Mouse (Mus musculus) CH12.LX (cell line): ENCODE data around the gene Gphb5. TPM values are rescaled to one million over a fixed set of nuclear protein-coding genes. Genes with fewer than 3 reads are reported as not detected.

Experiments
- DNase-seq: peaks from one replicate; pipeline ENCODE4 v3.0.0-alpha.2; 2013; ENCODE audit errors: extremely low read depth
- H3K27ac ChIP-seq: 2 replicates; pipeline ENCODE4 v1.5.1; 2012; ENCODE audit warnings: low read depth, mild to moderate bottlenecking, control low read depth, moderate library complexity; ENCODE audit not compliant: insufficient read depth
- H3K27me3 ChIP-seq: replicated peaks from 2 replicates; pipeline ENCODE3; 2012; ENCODE audit warnings: inconsistent platforms
- H3K36me3 ChIP-seq, 2 experiments: replicated peaks in 1 of 2; 2 replicates each; pipeline versions ENCODE3 to v1.6.1; 2012; ENCODE audit warnings: inconsistent platforms in 1 of 2, low read length in 1 of 2, mild to moderate bottlenecking in 1 of 2, mixed read lengths in 1 of 2, moderate library complexity in 1 of 2; ENCODE audit not compliant: control insufficient read depth in 1 of 2, insufficient read depth in 1 of 2
- H3K4me1 ChIP-seq, 2 experiments: 2 replicates each; pipeline ENCODE4 v1.6.1; 2012; ENCODE audit warnings: inconsistent platforms in 1 of 2, moderate library complexity in 1 of 2; ENCODE audit not compliant: insufficient read depth in 2 of 2, control insufficient read depth in 1 of 2
- H3K4me2 ChIP-seq: 2 replicates; pipeline ENCODE4 v1.6.1; 2012; ENCODE audit warnings: low read depth, mild to moderate bottlenecking, control low read depth; ENCODE audit not compliant: poor library complexity, insufficient read depth, severe bottlenecking
- H3K4me3 ChIP-seq, 3 experiments: fragments of 150-350 bp in 1 of 3; sonication (generic) in 1 of 3; replicated peaks in 1 of 3; 2 replicates each; pipeline versions ENCODE3 to v1.5.1; 2011 to 2012; ENCODE audit warnings: low read depth in 2 of 3, low read length in 2 of 3, mild to moderate bottlenecking in 2 of 3, moderate library complexity in 2 of 3, control low read depth in 1 of 3, improper control_type of control experiment in 1 of 3, inconsistent platforms in 1 of 3, mixed read lengths in 1 of 3; ENCODE audit not compliant: poor library complexity in 1 of 3
- H3K79me2 ChIP-seq: replicated peaks from 2 replicates; pipeline ENCODE4 v1.6.1; 2012; ENCODE audit warnings: mild to moderate bottlenecking, moderate library complexity; ENCODE audit not compliant: control insufficient read depth, poor library complexity, insufficient read depth, severe bottlenecking; ENCODE audit errors: extremely low read depth
- H3K9ac ChIP-seq: 2 replicates; pipeline ENCODE4 v1.6.1; 2012; ENCODE audit warnings: low read depth, mild to moderate bottlenecking, control low read depth, moderate library complexity; ENCODE audit not compliant: insufficient read depth
- H3K9me3 ChIP-seq: replicated peaks from 2 replicates; pipeline ENCODE3; 2012; ENCODE audit warnings: low read length, inconsistent platforms, mixed read lengths
- BHLHE40 ChIP-seq: IDR thresholded peaks from 2 replicates; pipeline ENCODE4 v1.6.1; 2011; ENCODE audit warnings: mild to moderate bottlenecking, low read depth, low read length, improper control_type of control experiment
- CTCF ChIP-seq, 2 experiments: IDR thresholded peaks in 1 of 2; conservative IDR thresholded peaks in 1 of 2; 2 replicates each; pipeline ENCODE4 v1.5.1; 2011 to 2012; ENCODE audit warnings: low read depth in 2 of 2, low read length in 2 of 2, improper control_type of control experiment in 1 of 2, inconsistent platforms in 1 of 2, mild to moderate bottlenecking in 1 of 2, moderate library complexity in 1 of 2
- ETS1 ChIP-seq: conservative IDR thresholded peaks from 2 replicates; pipeline ENCODE4 v1.6.1; 2012; ENCODE audit warnings: low read depth, mild to moderate bottlenecking, inconsistent platforms, low read length, improper control_type of control experiment, moderate library complexity
- GABPA ChIP-seq: IDR thresholded peaks from 2 replicates; pipeline ENCODE4 v1.6.1; 2012; ENCODE audit warnings: low read depth, low read length, improper control_type of control experiment, inconsistent platforms; ENCODE audit not compliant: insufficient replicate concordance
- HCFC1 ChIP-seq: IDR thresholded peaks from 2 replicates; pipeline ENCODE4 v1.6.1; 2012; ENCODE audit warnings: low read depth, mild to moderate bottlenecking, inconsistent platforms, low read length, improper control_type of control experiment
- IRF4 ChIP-seq: IDR thresholded peaks from 2 replicates; pipeline ENCODE4 v1.6.1; 2014; ENCODE audit warnings: low read depth, mild to moderate bottlenecking, inconsistent platforms, low read length, improper control_type of control experiment
- JUND ChIP-seq: conservative IDR thresholded peaks from 2 replicates; pipeline ENCODE4 v1.6.1; 2011; ENCODE audit warnings: low read depth, low read length, improper control_type of control experiment
- MAZ ChIP-seq: IDR thresholded peaks from 2 replicates; pipeline ENCODE4 v1.6.1; 2012; ENCODE audit warnings: low read depth, mild to moderate bottlenecking, inconsistent platforms, low read length, improper control_type of control experiment, moderate library complexity
- RCOR1 ChIP-seq: conservative IDR thresholded peaks from 2 replicates; pipeline ENCODE4 v1.6.1; 2012; ENCODE audit warnings: low read depth, mild to moderate bottlenecking, inconsistent platforms, low read length, improper control_type of control experiment
- SIN3A ChIP-seq: IDR thresholded peaks from 2 replicates; pipeline ENCODE4 v1.6.1; 2012; ENCODE audit warnings: low read length, improper control_type of control experiment, inconsistent platforms
- SMC3 ChIP-seq: IDR thresholded peaks from 2 replicates; pipeline ENCODE4 v1.6.1; 2011; ENCODE audit warnings: low read depth, low read length, improper control_type of control experiment
- USF1 ChIP-seq: IDR thresholded peaks from 2 replicates; pipeline ENCODE4 v1.6.1; 2014; ENCODE audit warnings: low read depth, mild to moderate bottlenecking, inconsistent platforms, low read length, improper control_type of control experiment
- USF2 ChIP-seq: conservative IDR thresholded peaks from 2 replicates; pipeline ENCODE4 v1.6.1; 2011; ENCODE audit warnings: low read depth, low read length, improper control_type of control experiment
- ZMIZ1 ChIP-seq: IDR thresholded peaks from 2 replicates; pipeline ENCODE4 v1.6.1; 2012; ENCODE audit warnings: low read depth, mild to moderate bottlenecking, inconsistent platforms, low read length, improper control_type of control experiment
- ZNF384 ChIP-seq: IDR thresholded peaks from 2 replicates; pipeline ENCODE4 v1.6.1; 2012; ENCODE audit warnings: low read depth, low read length, improper control_type of control experiment, inconsistent platforms
- dilution Hi-C: fragments of 300-500 bp; cut with MboI; formaldehyde crosslinking; loops from 2 replicates; pipeline ENCODE4 v1.14.3; 2020; ENCODE audit warnings: low sequenced_read_pairs; ENCODE audit not compliant: extremely low pct_unique_long_range_greater_than_20kb, extremely low pct_ligation_motif_present
- in situ Hi-C: fragments of 300-500 bp; cut with MboI; formaldehyde crosslinking; loops from 3 replicates; pipeline ENCODE4 v1.14.3; 2019; ENCODE audit warnings: low sequenced_read_pairs, low pct_ligation_motif_present, low pct_unique_long_range_greater_than_20kb, mixed read lengths
- polyA plus RNA-seq: library from polyadenylated mRNA; unstranded; fragments of >175 nt; gene quantifications from 2 replicates; pipeline ENCODE4 v1.2.1, GENCODE M21; 2012; ENCODE audit warnings: low read depth; ENCODE audit not compliant: insufficient read length
- total RNA-seq, 2 experiments: library from RNA; depleted of rRNA; stranded (reverse); fragments of 300-350 nt in 1 of 2; fragments of >200 nt in 1 of 2; gene quantifications; 2 replicates each; pipeline ENCODE4 v1.2.3; 2012 to 2014

Gene Gphb5
- total and polyA plus RNA-seq, 3 experiments: not detected

DNA sequence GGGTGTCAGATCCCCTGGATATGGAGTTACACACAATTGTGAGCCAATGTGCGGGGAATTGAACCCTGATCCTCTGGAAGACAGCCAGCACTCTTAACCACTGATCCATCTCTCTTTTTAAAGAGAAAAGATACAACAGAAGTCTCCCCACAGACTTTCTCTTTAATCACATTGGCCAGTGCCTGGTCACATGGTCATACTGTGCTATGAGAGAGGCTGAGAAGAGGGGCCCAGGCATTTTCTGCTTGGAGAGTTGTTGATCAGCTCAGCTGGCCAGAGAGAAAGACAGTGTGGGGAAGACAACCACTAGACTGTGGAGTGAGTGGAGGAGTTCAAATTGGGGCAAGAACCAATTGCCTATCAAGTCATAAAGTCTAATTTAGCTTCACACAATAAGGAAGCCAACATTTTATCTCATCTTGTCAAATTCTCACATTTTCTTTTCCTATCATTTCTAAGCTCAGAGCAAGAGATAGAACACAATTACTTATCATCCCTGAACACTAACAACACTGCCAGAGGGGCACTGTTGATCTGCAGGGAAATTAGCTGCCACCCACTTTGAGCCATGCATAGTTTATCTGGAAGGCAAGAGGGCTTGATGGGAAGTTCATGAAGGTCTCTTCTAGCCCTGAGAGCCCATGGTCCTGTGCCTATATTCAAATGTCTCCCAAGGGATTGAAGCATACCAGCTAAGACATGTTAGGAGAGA is 13.3 kb upstream of the Gphb5 start:
- H3K4me2 ChIP-seq: no peak overlapping the region
- in situ Hi-C loops (no loop called here), dilution Hi-C loops (no loop called here)
- no peak overlapping the region for H3K27ac ChIP-seq
- no peaks in the 10 kb centered on the region for H3K27me3 ChIP-seq
- DNase-seq: no peak
- no peak overlapping the region for H3K9ac ChIP-seq
- H3K9me3 ChIP-seq: peaks cover 2% of the 10 kb centered on the region
- no peak overlapping the region for H3K4me3 ChIP-seq
- H3K4me1 ChIP-seq: no peaks in the 10 kb centered on the region
- TF ChIP-seq GABPA (no peak), USF1 (0 out of 2 replicates have a peak, but pooled peaks have one; percentile 9)
- no peaks in the 10 kb centered on the region for H3K79me2 ChIP-seq
- H3K36me3 ChIP-seq: no peaks in the 10 kb centered on the region

DNA sequence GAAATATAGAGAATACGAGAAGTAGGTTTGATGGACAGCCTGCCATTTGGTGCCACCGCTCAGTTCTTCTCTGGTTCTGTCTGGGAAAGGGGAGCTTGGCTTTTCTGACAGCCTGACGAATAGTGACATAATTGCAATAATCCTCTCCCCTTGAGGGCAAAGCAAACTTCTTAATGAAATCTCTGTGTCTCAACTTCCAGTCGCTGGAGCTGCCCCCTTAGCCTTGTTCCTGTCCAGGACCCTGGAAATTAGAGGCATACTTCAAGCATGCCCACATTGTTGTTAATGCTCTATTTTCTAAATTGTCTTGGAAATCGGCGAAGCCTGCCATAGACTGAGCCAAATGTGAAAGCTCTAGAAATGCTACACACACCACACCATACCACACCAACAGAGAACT is 12.1 kb upstream of the Gphb5 start:
- Histone ChIP-seq H3K27ac (no peak overlapping the region), H3K4me1 (no peaks in the 10 kb centered on the region), H3K4me3 (no peak overlapping the region), H3K4me2 (no peak overlapping the region), H3K27me3 (no peaks in the 10 kb centered on the region)
- DNase-seq: no peak
- dilution Hi-C loops: no loop called here
- TF ChIP-seq SMC3 (no peak), JUND (no peak), ZMIZ1 (no peak), BHLHE40 (no peak), RCOR1 (no peak), CTCF (conservative IDR thresholded peaks at IDR 0.05 in 1 of 2, IDR thresholded peaks at IDR 0.05 in 1 of 2; ENCODE audit: low read depth in 2 of 2, low read length in 2 of 2) (no peak), SIN3A (no peak), USF2 (no peak), ZNF384 (no peak), IRF4 (no peak), MAZ (no peak), ETS1 (no peak), HCFC1 (no peak)
- TF ChIP-seq, all 38 proteins: peak for 0
- Histone ChIP-seq H3K36me3 (no peaks in the 10 kb centered on the region), H3K9me3 (peaks cover 2% of the 10 kb centered on the region), H3K79me2 (no peaks in the 10 kb centered on the region), H3K9ac (no peak overlapping the region)
- in situ Hi-C loops: no loop called here
